Mouse (Mus musculus) cerebellum, adult 9-10 months (tissue): ENCODE results near the gene Magi3.

Experiments used
- DNase-seq: peaks from one replicate; pipeline ENCODE4 v3.0.0; 2022

Magi3 gene

DNA sequence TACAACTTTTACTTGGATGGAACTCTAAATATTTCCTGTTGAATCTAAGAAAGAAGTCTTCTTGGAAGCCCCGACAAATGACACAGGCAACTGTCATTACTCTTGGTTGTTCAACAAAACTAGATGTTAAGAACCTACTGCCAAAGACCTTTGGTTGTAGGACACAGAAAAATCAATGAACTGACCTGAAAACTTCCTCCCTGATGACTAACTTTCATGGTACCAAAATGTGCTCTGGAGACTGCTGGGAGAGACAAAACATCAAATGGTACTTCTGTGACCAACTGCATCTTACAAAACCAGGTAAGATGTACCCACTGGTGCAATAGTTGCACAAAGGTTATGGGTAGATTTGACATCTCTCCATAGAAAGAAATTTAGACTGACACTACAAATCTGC, 30.9 kb downstream of the Magi3 start:
- no peak for DNase-seq

DNA sequence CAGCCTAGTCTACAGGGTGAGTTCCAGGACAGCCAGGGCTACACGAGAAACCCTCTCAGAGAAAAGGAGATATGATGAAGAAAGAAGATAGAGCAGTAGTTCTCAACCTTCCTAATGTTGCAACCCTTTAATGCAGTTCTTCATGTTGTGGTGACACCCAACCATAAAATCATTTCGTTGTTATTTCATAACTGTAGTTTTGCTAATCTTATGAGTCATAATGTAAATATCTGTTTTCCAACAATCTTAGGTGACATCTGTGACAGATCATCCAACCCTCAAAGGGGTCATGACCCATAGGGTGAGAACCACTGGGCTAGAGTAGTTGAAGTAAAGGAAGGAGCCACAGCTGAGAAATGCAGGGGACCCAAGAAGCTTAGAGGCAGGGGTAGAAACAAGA, 35.9 kb downstream of the Magi3 start:
- DNase-seq = no peak

DNA sequence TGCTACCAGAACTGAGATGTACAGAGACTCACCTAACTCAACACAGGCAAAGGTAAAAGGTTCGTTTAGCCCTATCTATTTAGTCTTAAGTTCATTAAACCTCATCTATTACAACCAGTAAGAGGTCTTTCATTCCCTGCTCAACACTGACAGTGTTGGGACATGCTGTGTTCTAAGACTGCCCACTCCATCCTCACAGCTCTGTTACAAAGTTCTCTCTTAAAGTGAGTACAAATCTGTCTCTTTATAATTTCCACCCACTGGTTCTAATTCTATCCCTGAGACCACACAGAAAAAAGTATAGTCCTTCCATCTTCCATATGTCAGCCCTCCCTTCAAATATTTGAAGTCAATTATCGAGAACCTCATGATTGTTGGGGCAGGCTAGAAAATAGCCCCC, 36.5 kb downstream of the Magi3 start:
- DNase-seq = no peak

DNA sequence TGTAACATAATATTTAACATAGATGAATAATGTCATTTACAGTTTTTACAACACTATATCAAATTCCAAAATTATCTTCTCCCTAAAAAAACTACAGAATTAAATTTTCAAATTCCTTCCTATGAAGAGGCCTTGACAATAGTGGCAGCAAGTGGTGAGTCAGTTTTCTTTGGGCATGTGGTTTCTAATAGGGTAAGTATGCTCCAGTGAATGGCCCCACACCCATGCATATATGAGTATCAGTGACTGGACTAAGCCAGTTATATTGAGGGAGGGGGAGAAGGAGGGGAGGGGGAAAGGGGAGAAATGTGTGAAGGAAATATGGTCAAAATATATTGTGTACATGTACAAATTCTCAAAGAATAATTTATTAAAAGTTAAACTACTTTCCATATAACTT, 37.5 kb downstream of the Magi3 start:
- DNase-seq = no peak

DNA sequence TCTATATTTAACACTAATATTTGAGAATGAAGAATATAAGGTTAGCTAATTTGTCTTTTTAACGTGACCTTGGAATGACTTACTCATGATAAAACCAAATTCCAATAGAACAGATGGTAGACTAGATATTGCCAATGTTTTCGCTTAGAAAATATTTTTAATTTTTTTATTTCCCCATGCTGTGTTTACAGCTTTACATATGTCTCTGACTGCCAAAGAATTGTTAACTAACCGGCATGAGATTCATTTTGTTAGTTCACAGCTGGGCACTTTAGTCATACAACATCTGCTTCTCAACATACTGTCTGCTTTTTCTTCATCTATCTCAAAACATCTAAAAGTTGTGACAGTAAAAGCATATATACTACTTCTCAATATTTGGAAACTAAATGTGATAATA, 58.8 kb downstream of the Magi3 start:
- no peak for DNase-seq

DNA sequence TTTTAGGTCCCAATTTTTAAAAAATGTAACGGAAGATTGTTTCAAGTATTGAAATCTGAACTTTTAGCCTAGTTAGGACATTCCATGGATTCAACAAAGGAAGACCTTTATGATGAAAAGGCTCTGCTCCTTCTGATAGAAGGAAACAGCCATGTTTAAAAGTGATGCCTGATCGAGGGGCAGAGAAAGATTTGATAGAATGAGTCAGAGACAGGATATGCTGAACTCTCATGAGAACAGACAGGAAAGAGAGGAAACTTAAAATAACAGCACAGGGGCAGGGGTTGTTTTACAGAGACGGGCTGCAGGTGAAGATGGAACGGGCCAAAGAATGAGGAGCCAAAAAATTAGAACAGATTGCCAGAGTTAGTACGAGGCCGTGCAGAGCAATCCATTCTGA, 59.6 kb downstream of the Magi3 start:
- DNase-seq = no peak

DNA sequence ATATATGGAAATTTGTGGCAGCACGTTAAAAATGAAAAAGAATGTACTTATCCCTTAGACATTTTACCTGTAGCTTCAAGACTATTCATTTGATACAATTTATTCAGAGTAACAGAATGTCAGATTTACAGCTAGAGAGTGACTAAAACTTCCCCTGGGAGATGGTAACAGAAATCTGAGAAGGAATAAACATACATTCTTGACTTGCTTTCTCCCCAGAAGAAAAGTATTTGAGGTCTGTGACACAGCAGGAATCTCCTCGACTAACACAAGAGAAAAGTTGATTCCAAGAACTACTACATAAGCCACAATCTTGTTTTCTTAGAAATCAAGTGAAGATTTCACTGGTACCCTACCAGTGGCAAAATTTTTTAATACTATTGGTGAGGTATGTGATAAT, 70.0 kb downstream of the Magi3 start:
- no peak for DNase-seq

DNA sequence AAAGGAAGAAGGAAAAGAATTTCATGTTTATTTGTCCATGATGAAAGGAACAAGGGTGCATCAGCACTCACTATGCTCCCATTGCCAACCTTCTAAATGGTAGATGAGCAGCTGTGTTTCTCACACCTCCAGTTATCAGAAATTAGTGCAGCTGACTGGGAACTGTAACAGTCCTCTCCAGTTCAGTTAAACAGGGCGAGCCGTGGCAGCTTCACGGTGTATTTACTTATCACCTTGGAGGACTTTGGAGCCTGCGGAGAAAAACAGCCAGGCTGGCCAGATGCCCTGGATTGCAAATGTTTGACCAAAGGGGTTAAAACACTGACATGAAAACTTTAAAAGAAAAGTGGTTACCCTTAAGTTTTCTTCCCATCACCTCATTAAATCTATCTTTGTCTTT, 77.8 kb downstream of the Magi3 start:
- no peak for DNase-seq

DNA sequence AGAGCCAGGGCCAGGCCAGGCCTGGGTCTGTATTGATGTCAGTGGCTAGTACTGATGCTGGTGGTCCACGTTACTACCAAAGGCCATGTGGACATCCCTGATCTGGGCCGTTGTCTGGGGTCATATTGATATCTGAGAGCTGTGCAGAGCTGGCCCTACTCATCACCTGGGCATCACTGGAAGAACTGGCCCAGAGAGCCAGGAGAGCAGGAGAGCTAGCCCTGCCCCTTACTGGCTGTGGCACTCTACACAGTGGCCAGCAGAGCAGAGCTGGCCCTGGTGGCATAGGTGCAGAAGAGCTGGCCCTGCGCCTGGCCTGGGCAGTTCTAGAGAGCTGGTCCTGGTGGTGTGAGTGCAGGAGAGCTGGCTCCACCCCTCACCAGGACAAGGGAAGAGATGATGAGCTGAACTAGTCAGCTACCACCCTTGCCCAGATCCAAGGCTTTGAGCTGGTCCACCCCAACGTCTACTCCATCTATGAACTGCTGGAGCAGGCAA, 81.2 kb downstream of the Magi3 start:
- DNase-seq = no peak

DNA sequence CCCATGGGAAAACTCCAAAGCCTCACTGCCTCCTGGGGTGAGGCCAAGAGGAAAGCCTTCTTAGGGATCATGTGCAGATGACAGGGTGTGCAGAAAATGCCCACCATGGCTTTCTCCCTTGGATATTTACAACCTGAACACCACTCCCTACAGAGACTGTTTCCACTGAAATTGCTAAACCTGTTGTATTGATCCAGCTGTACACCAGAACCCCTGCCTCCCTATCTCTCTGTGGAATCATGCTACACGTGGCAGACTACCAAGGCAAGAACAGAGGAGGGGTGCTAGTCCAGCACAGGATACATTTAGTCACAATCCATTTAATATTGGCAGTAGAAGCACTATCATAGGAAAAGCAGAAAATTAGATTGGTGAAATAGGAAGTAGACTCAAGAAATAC, 94.5 kb downstream of the Magi3 start:
- no peak for DNase-seq

DNA sequence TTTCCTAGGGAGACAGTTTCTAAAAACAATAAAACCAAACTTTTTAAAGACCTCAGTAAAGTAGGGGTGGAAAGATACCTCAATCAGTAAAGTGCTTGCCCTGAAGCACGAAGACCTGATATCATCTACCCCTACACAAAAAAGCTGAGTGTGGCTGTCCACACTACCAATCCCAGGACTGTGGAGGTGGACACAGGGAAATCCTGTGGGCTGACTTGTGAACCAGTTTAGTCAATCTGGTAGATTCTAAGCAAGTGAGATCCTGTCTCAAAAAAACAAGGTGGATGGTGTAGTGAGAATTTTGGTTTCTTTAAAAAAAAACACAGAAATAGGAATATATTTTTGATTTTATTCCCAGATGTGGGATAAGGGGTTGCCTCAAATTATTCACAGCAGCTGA, 96.3 kb downstream of the Magi3 start:
- DNase-seq = no peak

DNA sequence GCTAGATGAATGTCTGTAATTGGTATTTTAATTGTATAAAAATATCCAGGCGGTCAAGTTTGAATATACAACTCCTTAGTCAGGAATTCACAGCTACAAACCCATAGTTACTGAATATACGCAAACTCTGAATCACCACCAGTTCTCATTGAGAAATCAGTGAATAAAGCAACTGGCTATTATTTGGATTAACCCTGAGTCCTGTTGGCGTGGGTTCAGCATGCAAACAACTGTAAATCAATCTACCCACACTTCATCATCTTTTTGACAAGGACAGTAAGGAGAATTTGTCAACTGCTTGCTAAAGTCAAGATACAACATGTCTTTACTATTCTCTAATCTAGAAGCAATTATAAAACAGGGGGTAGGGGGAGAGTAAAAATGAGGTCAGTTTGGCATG, 110.7 kb downstream of the Magi3 start:
- DNase-seq = no peak

DNA sequence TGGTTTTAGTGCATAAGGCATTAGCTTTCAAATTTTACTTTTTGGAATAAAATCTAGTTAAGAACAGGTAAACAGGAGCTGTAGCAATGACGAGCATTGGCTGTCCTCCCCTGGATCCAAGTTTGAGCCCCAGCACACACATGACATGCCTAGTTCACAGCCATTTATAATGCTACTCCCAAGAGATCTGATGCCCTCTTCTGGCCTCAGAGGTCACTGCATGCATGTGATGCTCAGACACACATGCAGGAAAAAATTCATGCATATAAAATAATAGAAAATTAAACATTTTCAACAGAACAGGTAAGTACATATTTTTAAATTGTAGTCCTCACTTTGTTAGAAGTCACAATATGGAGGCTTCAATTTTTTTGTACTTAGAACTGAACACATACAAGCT, 115.2 kb downstream of the Magi3 start:
- peak; percentile 29 for DNase-seq

DNA sequence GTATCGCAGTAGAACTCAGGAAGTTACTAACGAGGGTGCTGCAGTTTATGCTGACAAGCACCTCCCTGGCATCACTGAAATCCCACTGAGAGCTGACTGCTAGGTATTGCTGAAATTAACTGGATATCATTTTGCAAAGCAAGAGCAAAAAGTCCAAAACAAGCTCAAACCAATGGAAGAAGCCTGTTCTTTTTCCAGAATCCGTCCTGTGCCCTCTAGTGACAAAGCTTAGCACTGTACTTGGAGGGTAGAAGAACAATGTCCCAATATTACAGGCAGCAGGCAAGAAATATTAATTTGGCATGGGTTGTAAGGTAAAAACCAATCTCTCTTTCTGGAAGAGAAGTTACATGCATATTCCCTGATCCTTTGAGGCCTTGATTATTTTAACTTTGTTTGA, 118.5 kb downstream of the Magi3 start:
- DNase-seq = no peak

DNA sequence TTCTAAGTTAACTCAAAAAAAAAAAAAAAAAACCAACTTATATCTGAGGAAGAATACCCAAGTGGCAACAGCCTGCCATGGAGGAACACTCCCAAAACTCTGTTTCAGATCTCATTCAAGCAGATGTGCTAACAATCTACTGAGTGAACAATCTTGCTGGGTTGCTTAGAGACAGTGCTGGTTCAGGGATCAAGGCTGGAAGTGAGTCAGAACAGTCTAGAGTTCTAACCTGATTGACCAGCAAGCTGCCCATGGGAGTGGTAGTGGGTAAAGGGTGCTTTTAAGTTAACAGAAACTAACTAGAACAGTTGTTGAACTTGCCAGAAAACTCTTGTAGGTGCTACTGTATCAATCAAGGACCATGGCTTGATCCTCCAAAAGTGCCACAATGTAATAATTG, 118.9 kb downstream of the Magi3 start:
- no peak for DNase-seq

DNA sequence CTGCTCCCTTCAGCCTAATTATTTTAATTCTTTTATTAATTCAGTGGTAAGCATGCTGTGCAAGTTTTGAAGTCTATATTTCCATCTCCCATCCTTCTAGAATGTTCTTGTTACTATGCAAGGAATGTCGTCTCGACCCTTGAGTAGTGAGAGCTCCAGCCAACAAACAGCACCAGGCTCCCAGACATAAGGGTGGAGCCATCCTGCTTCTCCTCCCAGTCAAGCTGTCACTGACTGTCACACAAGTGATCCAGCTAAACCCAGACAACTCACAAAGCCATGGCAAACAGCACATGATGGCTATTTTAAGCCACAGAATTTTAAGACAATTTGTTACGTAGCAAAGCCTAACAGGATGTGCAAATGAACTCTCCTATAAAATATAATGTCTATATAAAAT, 124.2 kb downstream of the Magi3 start:
- DNase-seq = no peak

DNA sequence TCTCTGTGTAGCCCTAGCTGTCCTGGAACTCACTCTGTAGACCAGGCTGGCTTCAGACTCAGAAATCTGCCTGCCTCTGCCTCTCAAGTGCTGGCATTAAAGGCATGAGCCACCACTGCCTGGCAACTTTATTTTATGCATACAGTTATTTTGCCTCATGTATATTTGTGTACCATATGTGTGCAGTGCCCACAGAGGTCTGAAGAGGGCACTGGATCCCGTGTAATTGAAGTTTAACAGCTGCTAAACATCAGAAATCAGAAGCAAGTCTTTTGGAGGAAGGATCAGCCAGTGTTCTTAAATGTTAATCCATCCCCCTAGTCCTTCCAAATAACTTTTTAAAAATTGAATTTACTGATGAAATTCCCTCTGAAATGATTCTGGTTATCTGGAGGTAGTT, 125.5 kb downstream of the Magi3 start:
- DNase-seq = no peak

DNA sequence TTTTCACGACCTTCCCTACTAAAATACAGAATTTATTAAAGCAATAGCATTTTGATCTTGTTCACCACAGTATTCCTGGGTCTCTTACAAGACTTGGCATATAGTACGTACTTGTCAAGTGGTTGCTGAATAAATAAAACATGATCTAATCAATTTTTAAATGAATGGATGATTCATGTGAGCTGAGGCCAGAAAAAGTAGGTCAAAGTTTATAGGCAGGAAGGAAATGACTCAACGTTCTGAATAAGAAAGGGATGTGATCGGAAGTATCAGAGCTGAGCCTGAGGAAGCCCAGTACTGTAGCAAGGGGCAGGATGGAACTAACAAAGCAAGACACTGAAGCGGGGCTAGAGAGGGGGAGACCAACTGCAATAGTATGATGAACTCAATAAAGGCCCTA, 127.4 kb downstream of the Magi3 start:
- DNase-seq = no peak

DNA sequence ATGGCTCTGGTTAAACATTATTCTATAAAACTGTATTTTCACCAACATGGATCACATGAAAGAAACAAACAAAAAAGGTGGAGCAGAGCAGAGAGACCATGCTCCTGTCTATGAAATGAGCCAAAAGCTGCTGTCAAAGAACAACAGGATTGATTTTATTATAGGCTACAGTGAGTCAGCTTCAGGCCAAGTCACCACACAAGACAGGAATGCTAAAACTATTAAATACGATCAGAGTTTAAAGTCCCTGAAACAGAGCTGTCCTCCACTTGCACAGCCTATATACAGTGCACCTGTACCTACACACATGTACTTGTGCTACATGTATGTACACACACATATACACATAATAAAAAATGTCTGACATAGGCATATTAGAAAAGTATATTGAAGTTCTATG, 138.1 kb downstream of the Magi3 start:
- DNase-seq = no peak

DNA sequence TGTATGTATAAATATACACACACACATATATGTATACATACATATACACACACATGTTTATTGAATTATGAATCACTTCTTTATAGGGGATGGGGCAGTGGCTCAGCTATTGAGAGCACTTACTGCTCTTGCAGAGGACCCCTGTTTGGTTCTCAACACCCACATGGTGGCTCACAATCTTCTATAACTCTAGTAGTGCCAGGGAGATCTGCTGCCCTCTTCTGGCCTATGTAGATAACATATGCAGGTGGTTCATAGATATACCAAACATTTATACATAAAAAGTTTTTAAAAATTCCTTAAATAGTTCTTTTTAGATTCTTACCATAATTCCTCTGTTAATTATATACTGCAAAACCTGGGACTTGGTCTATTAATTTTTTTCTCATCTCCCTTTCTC, 141.4 kb downstream of the Magi3 start:
- DNase-seq = no peak

DNA sequence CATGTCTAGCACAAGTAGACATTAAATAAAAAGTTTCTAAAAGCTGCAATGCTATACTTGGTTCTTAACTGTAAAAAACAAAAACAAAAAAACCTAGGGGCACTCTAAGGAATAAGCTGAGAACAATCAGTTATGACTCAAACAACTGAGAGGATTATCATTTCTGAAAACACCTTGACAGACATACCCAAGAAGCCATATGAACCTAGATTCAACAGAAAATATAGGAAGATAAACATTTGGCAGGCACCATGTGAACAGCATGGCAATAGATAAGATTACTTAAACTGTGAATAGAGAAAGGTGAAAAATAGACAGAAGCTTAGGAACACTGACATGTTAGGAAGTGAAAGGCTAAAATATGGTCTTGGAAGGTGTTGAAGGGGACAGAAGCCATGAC, 150.8 kb downstream of the Magi3 start:
- no peak for DNase-seq

DNA sequence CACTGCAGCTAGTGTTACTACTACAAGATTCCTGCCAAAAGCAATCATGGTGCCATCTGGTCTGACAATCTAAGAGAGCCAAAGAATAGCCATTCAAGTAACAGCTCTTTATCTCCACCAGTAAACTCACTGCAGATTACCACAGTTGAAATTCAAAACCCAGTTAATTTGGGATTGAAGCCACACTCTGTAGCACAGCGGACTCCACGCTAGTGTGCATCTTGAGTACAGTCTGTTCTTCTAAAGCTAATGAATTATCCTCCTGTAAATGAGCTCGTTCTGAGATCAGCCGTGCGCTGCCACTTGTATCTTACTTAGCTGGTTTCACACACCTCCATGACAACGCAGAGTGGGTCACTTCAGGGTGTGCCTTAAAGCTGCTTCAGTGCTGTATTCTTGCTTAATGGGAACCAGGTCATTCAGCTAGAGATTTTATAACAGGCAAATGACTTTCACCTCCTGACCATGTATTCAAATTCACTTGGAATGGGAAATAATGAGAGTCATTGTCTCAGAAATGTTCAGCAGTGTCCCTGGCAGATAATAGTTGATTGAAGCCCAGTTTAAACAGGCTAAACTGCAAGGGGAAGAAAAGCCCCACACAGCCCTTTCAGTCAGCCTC, 161.1 kb downstream of the Magi3 start:
- peak; percentile 70 for DNase-seq

DNA sequence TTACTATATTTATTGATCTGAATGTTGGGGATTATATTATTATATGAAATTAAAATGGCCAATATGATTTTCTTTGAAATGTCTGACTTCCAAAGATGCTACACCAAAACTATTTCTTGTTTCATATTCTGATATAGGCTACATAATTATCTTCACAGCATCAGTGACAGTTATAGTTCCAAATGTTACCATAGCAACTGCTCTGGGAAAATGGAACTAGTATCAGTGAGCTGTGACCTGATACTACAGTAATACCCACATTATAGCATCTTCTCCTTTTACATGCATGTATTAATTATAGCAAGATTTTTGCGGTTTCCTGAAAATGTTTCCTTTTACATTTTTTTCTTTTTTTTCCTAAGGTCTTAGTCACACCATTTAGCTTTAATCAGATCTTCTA, 187.4 kb downstream of the Magi3 start:
- DNase-seq = no peak

DNA sequence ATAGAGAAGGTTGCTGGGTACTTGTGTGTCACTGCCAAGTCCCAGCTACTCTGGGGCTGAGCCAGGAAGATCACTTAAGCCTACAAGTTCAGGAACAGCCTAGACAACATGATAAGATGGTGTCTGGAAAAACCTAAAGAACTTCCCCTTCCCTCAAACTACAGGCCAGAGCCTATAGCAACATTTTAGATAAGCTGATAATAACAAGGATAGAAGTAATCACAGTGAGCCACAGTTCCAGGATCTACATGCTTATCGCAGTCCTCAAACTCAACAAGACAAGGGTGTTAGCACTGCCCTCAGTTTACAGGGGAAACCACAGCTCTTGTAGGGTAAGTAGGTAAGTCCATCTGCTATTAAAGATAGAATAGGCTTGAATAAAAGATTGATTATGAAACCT, 188.1 kb downstream of the Magi3 start:
- no peak for DNase-seq

DNA sequence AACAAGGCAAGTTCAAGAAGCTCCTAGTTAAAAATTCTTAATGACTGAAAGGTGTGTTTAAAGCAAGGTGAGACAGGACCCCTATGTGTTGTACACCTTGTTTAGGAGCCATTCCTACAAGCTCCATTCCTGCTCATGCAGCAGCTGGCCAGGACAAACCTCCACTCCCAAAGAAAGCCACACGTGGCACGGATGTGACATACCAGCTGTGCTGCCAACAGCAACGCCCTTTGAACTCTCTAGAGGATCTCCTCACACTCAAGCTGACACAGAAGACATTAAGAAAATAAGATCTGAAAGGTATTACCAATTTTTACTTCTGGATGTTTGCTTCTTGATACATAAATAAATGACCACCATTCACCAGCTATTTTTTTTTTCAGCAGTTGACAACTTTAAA, 193.2 kb downstream of the Magi3 start:
- no peak for DNase-seq

DNA sequence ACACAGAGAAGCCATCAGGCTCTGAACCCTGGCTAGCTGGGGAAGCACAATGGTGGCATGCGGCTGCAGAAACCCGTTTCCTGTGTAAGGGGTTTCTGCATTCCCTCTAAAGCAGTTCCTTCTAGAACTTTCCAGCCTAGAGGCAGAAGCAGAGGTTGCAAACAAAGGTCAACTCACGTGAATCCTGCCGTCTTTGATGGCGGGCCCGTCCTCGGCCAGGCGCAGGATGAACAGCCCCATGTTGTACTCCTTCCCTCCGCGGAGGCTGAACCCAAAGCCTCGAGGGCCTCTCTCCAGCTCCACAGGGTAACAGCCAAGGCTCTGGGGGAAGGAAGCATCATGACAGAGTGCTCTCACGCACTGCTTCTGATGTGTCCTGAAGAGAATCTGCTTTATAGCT, 200.1 kb downstream of the Magi3 start:
- DNase-seq = no peak
